ENCODE assay signal across 18 mouse cellular contexts in genomic region chr15:62524628-62525027, GRCm38 (mm10).
"Had no signal": no experiment of that assay in that cellular context is flagged by ENCODE, and none has a peak within 500 bp of the region (broad histone marks: within the 10 kb centered on the region; RNA-seq: fewer than 3 reads in every experiment).

No protein-coding gene starts in this region.

- ATAC-seq: midbrain, embryonic 16.5 days had no signal

- H3K36me3 ChIP-seq: midbrain, embryonic 10.5 days; midbrain, embryonic 12.5 days; neural tube, embryonic 13.5 days; neural tube, embryonic 15.5 days had no signal

- H3K4me3 ChIP-seq: midbrain, embryonic 10.5 days; midbrain, embryonic 12.5 days; myocyte; neural tube, embryonic 13.5 days; neural tube, embryonic 15.5 days had no signal

- H3K27me3 ChIP-seq: midbrain, embryonic 12.5 days; neural tube, embryonic 13.5 days; neural tube, embryonic 15.5 days had no signal

- H3K27ac ChIP-seq: midbrain, embryonic 10.5 days; midbrain, embryonic 12.5 days; neural tube, embryonic 13.5 days; neural tube, embryonic 15.5 days had no signal

- DNase-seq: lung, adult 18-20 months; lung, postnatal 4 days; midbrain, embryonic 14.5 days; retina, postnatal 1 day; right cerebral cortex, adult 18-20 months; right cerebral cortex, postnatal 25 days; right cerebral cortex, postnatal 4 days; spleen, adult 18-20 months; thymus, adult 18-20 months; thymus, postnatal 14 days; thymus, postnatal 36 days had no signal

- H3K4me1 ChIP-seq: midbrain, embryonic 10.5 days; midbrain, embryonic 12.5 days; neural tube, embryonic 13.5 days; neural tube, embryonic 15.5 days had no signal

- H3K9me3 ChIP-seq: midbrain, embryonic 10.5 days; midbrain, embryonic 12.5 days; neural tube, embryonic 13.5 days; neural tube, embryonic 15.5 days had no signal

- H3K4me2 ChIP-seq: lung, embryonic 14.5 days; midbrain, embryonic 12.5 days; neural tube, embryonic 13.5 days; neural tube, embryonic 15.5 days had no signal

- H3K9ac ChIP-seq: lung, embryonic 14.5 days; midbrain, embryonic 12.5 days; neural tube, embryonic 13.5 days; neural tube, embryonic 15.5 days had no signal
